Mouse (Mus musculus): Measurements from ENCODE around the gene Nudt4. TPM values are rescaled to one million over a fixed set of nuclear protein-coding genes. Genes with fewer than 3 reads are reported as not detected.

Gene Nudt4
- total and polyA plus RNA-seq, 2 experiments from 2014 or later = 74.5 to 81.3 TPM

- Histone ChIP-seq H3K27me3 (ENCODE audit: control insufficient read depth, insufficient read depth, low read length) (no peaks in the 10 kb centered on the region), H3K4me2 (ENCODE audit: low read depth, low read length) (no peak overlapping the region), H3K27ac (ENCODE audit: low read depth) (no peak overlapping the region), H3K4me3 (ENCODE audit: low read depth, low read length) (no peak overlapping the region), H3K9ac (replicated peaks; ENCODE audit: low read depth, low read length) (no peak overlapping the region), H3K36me3 (replicated peaks; ENCODE audit: control insufficient read depth, insufficient read depth, low read length) (no peaks in the 10 kb centered on the region), H3K9me3 (replicated peaks; ENCODE audit: control insufficient read depth, low read length) (0 out of 2 replicates have a peak, but pooled peaks cover 7% of the 10 kb centered on the region), H3K4me1 (ENCODE audit: control insufficient read depth, insufficient read depth) (no peaks in the 10 kb centered on the region)
- 85% methylated on average over 6 of the region's 6 CpGs for WGBS
- DNase-seq (ENCODE audit: low spot score) = no peak
- no peak for TF ChIP-seq CTCF (IDR thresholded peaks at IDR 0.05; ENCODE audit: low read depth)
- no peak for TF ChIP-seq EP300 (IDR thresholded peaks at IDR 0.05; ENCODE audit: low read depth)
- ATAC-seq (ENCODE audit: insufficient read depth, low read depth) = no peak
Measured at GRCm38 (mm10) chr10:95590196-95590595, 26.2 kb upstream of the Nudt4 start.

GRCm38 (mm10) chr10:95589196-95589595, 25.2 kb upstream of the Nudt4 start:
- no peak overlapping the region for H3K4me2 ChIP-seq (ENCODE audit: low read depth, low read length)
- 0 out of 2 replicates have a peak, but pooled peaks cover 7% of the 10 kb centered on the region for H3K9me3 ChIP-seq (replicated peaks; ENCODE audit: control insufficient read depth, low read length)
- H3K9ac ChIP-seq (replicated peaks; ENCODE audit: low read depth, low read length) = no peak overlapping the region
- DNase-seq (ENCODE audit: low spot score) (no peak), ATAC-seq (ENCODE audit: insufficient read depth, low read depth) (no peak)
- 81% methylated on average over 4 of the region's 4 CpGs for WGBS
- no peaks in the 10 kb centered on the region for H3K36me3 ChIP-seq (replicated peaks; ENCODE audit: control insufficient read depth, insufficient read depth, low read length)
- no peak for TF ChIP-seq EP300 (IDR thresholded peaks at IDR 0.05; ENCODE audit: low read depth)
- TF ChIP-seq CTCF (IDR thresholded peaks at IDR 0.05; ENCODE audit: low read depth) = no peak
- no peaks in the 10 kb centered on the region for H3K27me3 ChIP-seq (ENCODE audit: control insufficient read depth, insufficient read depth, low read length)
- no peaks in the 10 kb centered on the region for H3K4me1 ChIP-seq (ENCODE audit: control insufficient read depth, insufficient read depth)
- no peak overlapping the region for H3K4me3 ChIP-seq (ENCODE audit: low read depth, low read length)
- H3K27ac ChIP-seq (ENCODE audit: low read depth) = no peak overlapping the region

GRCm38 (mm10) chr10:95587509-95588220, 23.7 kb upstream of the Nudt4 start:
- no peak overlapping the region for H3K4me2 ChIP-seq (ENCODE audit: low read depth, low read length)
- H3K4me3 ChIP-seq (ENCODE audit: low read depth, low read length) = no peak overlapping the region
- ATAC-seq (ENCODE audit: insufficient read depth, low read depth) = no peak
- no peak overlapping the region for H3K27ac ChIP-seq (ENCODE audit: low read depth)
- DNase-seq (ENCODE audit: low spot score) = no peak
- H3K9ac ChIP-seq (replicated peaks; ENCODE audit: low read depth, low read length) = no peak overlapping the region
- H3K36me3 ChIP-seq (replicated peaks; ENCODE audit: control insufficient read depth, insufficient read depth, low read length) = no peaks in the 10 kb centered on the region
- H3K27me3 ChIP-seq (ENCODE audit: control insufficient read depth, insufficient read depth, low read length) = no peaks in the 10 kb centered on the region
- no peak for TF ChIP-seq EP300 (IDR thresholded peaks at IDR 0.05; ENCODE audit: low read depth)
- TF ChIP-seq CTCF (IDR thresholded peaks at IDR 0.05; ENCODE audit: low read depth) = no peak
- H3K4me1 ChIP-seq (ENCODE audit: control insufficient read depth, insufficient read depth) = no peaks in the 10 kb centered on the region
- WGBS = 81% methylated on average over 8 of the region's 8 CpGs
- H3K9me3 ChIP-seq (replicated peaks; ENCODE audit: control insufficient read depth, low read length) = 0 out of 2 replicates have a peak, but pooled peaks cover 7% of the 10 kb centered on the region

- no peak for TF ChIP-seq CTCF (IDR thresholded peaks at IDR 0.05; ENCODE audit: low read depth)
- TF ChIP-seq EP300 (IDR thresholded peaks at IDR 0.05; ENCODE audit: low read depth) = no peak
- Histone ChIP-seq H3K4me2 (ENCODE audit: low read depth, low read length) (no peak overlapping the region), H3K4me1 (ENCODE audit: control insufficient read depth, insufficient read depth) (no peaks in the 10 kb centered on the region), H3K9me3 (replicated peaks; ENCODE audit: control insufficient read depth, low read length) (0 out of 2 replicates have a peak, but pooled peaks cover 7% of the 10 kb centered on the region), H3K27ac (ENCODE audit: low read depth) (no peak overlapping the region), H3K36me3 (replicated peaks; ENCODE audit: control insufficient read depth, insufficient read depth, low read length) (no peaks in the 10 kb centered on the region), H3K9ac (replicated peaks; ENCODE audit: low read depth, low read length) (no peak overlapping the region), H3K4me3 (ENCODE audit: low read depth, low read length) (no peak overlapping the region), H3K27me3 (ENCODE audit: control insufficient read depth, insufficient read depth, low read length) (no peaks in the 10 kb centered on the region)
- ATAC-seq (ENCODE audit: insufficient read depth, low read depth) (no peak), DNase-seq (ENCODE audit: low spot score) (no peak)
- 77% methylated on average over 6 of the region's 6 CpGs for WGBS
Measured at GRCm38 (mm10) chr10:95585554-95585953, 21.6 kb upstream of the Nudt4 start.

- no peaks in the 10 kb centered on the region for H3K36me3 ChIP-seq (replicated peaks; ENCODE audit: control insufficient read depth, insufficient read depth, low read length)
- H3K4me3 ChIP-seq (ENCODE audit: low read depth, low read length) = no peak overlapping the region
- 40% methylated on average over 4 of the region's 4 CpGs for WGBS
- ATAC-seq (ENCODE audit: insufficient read depth, low read depth) (no peak), DNase-seq (ENCODE audit: low spot score) (no peak)
- no peaks in the 10 kb centered on the region for H3K4me1 ChIP-seq (ENCODE audit: control insufficient read depth, insufficient read depth)
- H3K4me2 ChIP-seq (ENCODE audit: low read depth, low read length) = no peak overlapping the region
- no peak overlapping the region for H3K27ac ChIP-seq (ENCODE audit: low read depth)
- TF ChIP-seq CTCF (IDR thresholded peaks at IDR 0.05; ENCODE audit: low read depth) (no peak), EP300 (IDR thresholded peaks at IDR 0.05; ENCODE audit: low read depth) (no peak)
- H3K9ac ChIP-seq (replicated peaks; ENCODE audit: low read depth, low read length) = no peak overlapping the region
- no peaks in the 10 kb centered on the region for H3K27me3 ChIP-seq (ENCODE audit: control insufficient read depth, insufficient read depth, low read length)
- no peaks in the 10 kb centered on the region for H3K9me3 ChIP-seq (replicated peaks; ENCODE audit: control insufficient read depth, low read length)
Measured at GRCm38 (mm10) chr10:95577567-95577950, 13.6 kb upstream of the Nudt4 start.

All from heart, postnatal 0 days (tissue).